Mouse (Mus musculus): ENCODE results near the gene Rasl11a. TPM values are rescaled to one million over a fixed set of nuclear protein-coding genes. Genes with fewer than 3 reads are reported as not detected.

The Rasl11a gene
- polyA plus RNA-seq, 1 experiment = 20.2 TPM

GRCm38 (mm10) chr5:146833673-146834201 is 11.1 kb upstream of the Rasl11a start:
- Histone ChIP-seq H3K36me3 (ENCODE audit: control insufficient read depth, insufficient read depth, low read length) (peaks cover 8% of the 10 kb centered on the region), H3K4me1 (ENCODE audit: control insufficient read depth, insufficient read depth, low read length) (peaks cover 9% of the 10 kb centered on the region; the same call in 1 of the 2 replicates), H3K27me3 (replicated peaks; ENCODE audit: control insufficient read depth, insufficient read depth, low read length) (no peaks in the 10 kb centered on the region), H3K27ac (ENCODE audit: insufficient read depth, low read depth, low read length) (peak overlapping the region; percentile 98; the same call in 1 of the 2 replicates), H3K4me3 (ENCODE audit: insufficient read depth, low read depth, low read length) (peak overlapping the region; percentile 83)
- DNase-seq = no peak
- 17% methylated on average over 8 of the region's 8 CpGs for WGBS
- no peak for TF ChIP-seq CTCF (conservative IDR thresholded peaks at IDR 0.05; ENCODE audit: insufficient read depth, insufficient read length, low read depth, low read length)
- no peak for TF ChIP-seq POLR2A (IDR thresholded peaks at IDR 0.05; ENCODE audit: low read depth, low read length)

GRCm38 (mm10) chr5:146834959-146835358 is 9.9 kb upstream of the Rasl11a start:
- TF ChIP-seq CTCF (conservative IDR thresholded peaks at IDR 0.05; ENCODE audit: insufficient read depth, insufficient read length, low read depth, low read length) (no peak), POLR2A (IDR thresholded peaks at IDR 0.05; ENCODE audit: low read depth, low read length) (no peak)
- no peak overlapping the region for H3K27ac ChIP-seq (ENCODE audit: insufficient read depth, low read depth, low read length)
- no peak overlapping the region for H3K4me3 ChIP-seq (ENCODE audit: insufficient read depth, low read depth, low read length)

GRCm38 (mm10) chr5:146837967-146838720 is 6.7 kb upstream of the Rasl11a start:
- DNase-seq = no peak
- no peak for TF ChIP-seq POLR2A (IDR thresholded peaks at IDR 0.05; ENCODE audit: low read depth, low read length)
- TF ChIP-seq CTCF (conservative IDR thresholded peaks at IDR 0.05; ENCODE audit: insufficient read depth, insufficient read length, low read depth, low read length) = no peak
- H3K4me1 ChIP-seq (ENCODE audit: control insufficient read depth, insufficient read depth, low read length) = peaks cover 9% of the 10 kb centered on the region; the same call in 1 of the 2 replicates
- no peaks in the 10 kb centered on the region for H3K27me3 ChIP-seq (replicated peaks; ENCODE audit: control insufficient read depth, insufficient read depth, low read length)
- H3K4me3 ChIP-seq (ENCODE audit: insufficient read depth, low read depth, low read length) = no peak overlapping the region
- peaks cover 8% of the 10 kb centered on the region for H3K36me3 ChIP-seq (ENCODE audit: control insufficient read depth, insufficient read depth, low read length)
- no peak overlapping the region for H3K27ac ChIP-seq (ENCODE audit: insufficient read depth, low read depth, low read length)
- 66% methylated on average over 7 of the region's 7 CpGs for WGBS

More at GRCm38 (mm10) chr5:146834959-146835358, 9.9 kb upstream of the Rasl11a start:
- 65% methylated on average over 8 of the region's 8 CpGs for WGBS
- no peak for DNase-seq
- H3K27me3 ChIP-seq (replicated peaks; ENCODE audit: control insufficient read depth, insufficient read depth, low read length) = no peaks in the 10 kb centered on the region
- H3K36me3 ChIP-seq (ENCODE audit: control insufficient read depth, insufficient read depth, low read length) = peaks cover 8% of the 10 kb centered on the region
- H3K4me1 ChIP-seq (ENCODE audit: control insufficient read depth, insufficient read depth, low read length) = peaks cover 9% of the 10 kb centered on the region; the same call in 1 of the 2 replicates

- Histone ChIP-seq H3K27me3 (replicated peaks; ENCODE audit: control insufficient read depth, insufficient read depth, low read length) (no peaks in the 10 kb centered on the region), H3K36me3 (ENCODE audit: control insufficient read depth, insufficient read depth, low read length) (peaks cover 8% of the 10 kb centered on the region), H3K4me1 (ENCODE audit: control insufficient read depth, insufficient read depth, low read length) (peaks cover 5% of the 10 kb centered on the region; the same call in 1 of the 2 replicates), H3K4me3 (ENCODE audit: insufficient read depth, low read depth, low read length) (no peak overlapping the region), H3K27ac (ENCODE audit: insufficient read depth, low read depth, low read length) (no peak overlapping the region)
- 65% methylated on average over 12 of the region's 12 CpGs for WGBS
- TF ChIP-seq CTCF (conservative IDR thresholded peaks at IDR 0.05; ENCODE audit: insufficient read depth, insufficient read length, low read depth, low read length) (no peak), POLR2A (IDR thresholded peaks at IDR 0.05; ENCODE audit: low read depth, low read length) (no peak)
- DNase-seq = no peak
These were observed 5.8 kb upstream of the Rasl11a start for GRCm38 (mm10) chr5:146838836-146839648.

- 69% methylated on average over 5 of the region's 5 CpGs for WGBS
- no peak overlapping the region for H3K27ac ChIP-seq (ENCODE audit: insufficient read depth, low read depth, low read length)
These were observed 5.1 kb upstream of the Rasl11a start for GRCm38 (mm10) chr5:146839760-146840159.

GRCm38 (mm10) chr5:146840422-146840821 is 4.4 kb upstream of the Rasl11a start:
- peaks cover 5% of the 10 kb centered on the region; the same call in 1 of the 2 replicates for H3K36me3 ChIP-seq (ENCODE audit: control insufficient read depth, insufficient read depth, low read length)
- 82% methylated on average over 4 of the region's 4 CpGs for WGBS
- no peak overlapping the region for H3K4me3 ChIP-seq (ENCODE audit: insufficient read depth, low read depth, low read length)

More at GRCm38 (mm10) chr5:146839760-146840159, 5.1 kb upstream of the Rasl11a start:
- Histone ChIP-seq H3K27me3 (replicated peaks; ENCODE audit: control insufficient read depth, insufficient read depth, low read length) (no peaks in the 10 kb centered on the region), H3K4me1 (ENCODE audit: control insufficient read depth, insufficient read depth, low read length) (peaks cover under 1% of the 10 kb centered on the region; the same call in 1 of the 2 replicates), H3K36me3 (ENCODE audit: control insufficient read depth, insufficient read depth, low read length) (peaks cover 8% of the 10 kb centered on the region), H3K4me3 (ENCODE audit: insufficient read depth, low read depth, low read length) (no peak overlapping the region)
- DNase-seq = no peak
- TF ChIP-seq POLR2A (IDR thresholded peaks at IDR 0.05; ENCODE audit: low read depth, low read length) = no peak
- TF ChIP-seq CTCF (conservative IDR thresholded peaks at IDR 0.05; ENCODE audit: insufficient read depth, insufficient read length, low read depth, low read length) = no peak

More at GRCm38 (mm10) chr5:146840422-146840821, 4.4 kb upstream of the Rasl11a start:
- Histone ChIP-seq H3K27me3 (replicated peaks; ENCODE audit: control insufficient read depth, insufficient read depth, low read length) (no peaks in the 10 kb centered on the region), H3K27ac (ENCODE audit: insufficient read depth, low read depth, low read length) (no peak overlapping the region), H3K4me1 (ENCODE audit: control insufficient read depth, insufficient read depth, low read length) (no peaks in the 10 kb centered on the region)
- no peak for TF ChIP-seq POLR2A (IDR thresholded peaks at IDR 0.05; ENCODE audit: low read depth, low read length)
- DNase-seq = no peak
